Comparison of ENCODE assay signal across 8 mouse cellular contexts in the genomic region with DNA sequence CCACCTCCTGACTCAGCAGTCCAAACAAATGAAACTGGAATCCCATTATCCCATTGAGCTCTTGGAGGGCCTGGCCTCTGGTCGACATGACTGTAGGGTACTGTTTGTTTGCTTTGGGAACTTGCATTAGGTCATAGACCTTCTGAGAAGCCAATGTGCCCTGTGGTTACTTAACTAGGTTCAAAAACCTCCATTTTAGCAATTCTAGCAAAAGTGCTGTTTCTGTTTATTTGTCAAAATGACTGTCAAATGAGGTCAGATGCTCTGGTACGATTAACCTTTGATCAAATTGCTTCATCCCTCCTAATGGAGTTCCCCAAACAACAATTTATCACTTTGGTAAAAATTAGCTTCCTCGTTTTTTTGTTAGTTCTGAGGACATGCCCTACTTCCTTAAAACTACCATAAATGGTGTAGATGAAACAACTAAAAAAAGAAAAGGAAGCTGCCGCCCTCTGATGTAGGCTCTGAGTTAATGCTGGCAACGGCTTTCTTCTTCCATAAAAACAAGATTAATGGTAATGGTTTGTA. TPM values are rescaled to one million over a fixed set of nuclear protein-coding genes. Genes with fewer than 3 reads are reported as not detected.
DNase-seq lines count a peak whose midpoint lies in the region; ATAC-seq lines count a peak whose summit lies in the region.

No protein-coding gene starts in this region.

- ATAC-seq in activated CD4-positive, CD25-positive, alpha-beta regulatory T cell, adult 4 months, result no peak

- 0 out of 2 replicates have a peak overlapping the region, but pooled peaks have one; percentile 48 for H3K27ac ChIP-seq in limb, embryonic 10.5 days

- DNase-seq in kidney, adult 11 months, result peak; percentile 82
- DNase-seq in kidney, postnatal 4 days, result no peak
- peak; percentile 44 for DNase-seq in c-Kit-positive CD71-negative TER-119-negative erythroid progenitor cells, embryonic 14.5 days (ENCODE audit: low read depth)
- DNase-seq in limb, embryonic 10.5 days (ENCODE audit: low spot score), result no peak
- DNase-seq in spleen, postnatal 36 days (ENCODE audit: low spot score in 2 of 2), result peak; percentile 49 to 69
- no peak for DNase-seq in right cerebral cortex, adult 2 months (ENCODE audit: low spot score in 2 of 2)
- no peak for DNase-seq in frontal cortex, postnatal 10 days (ENCODE audit: low spot score in 2 of 2)

- no peaks in the 10 kb centered on the region for H3K27me3 ChIP-seq in limb, embryonic 10.5 days (ENCODE audit: low read depth, poor library complexity, severe bottlenecking)

- H3K9me3 ChIP-seq in limb, embryonic 10.5 days (replicated peaks), result no peaks in the 10 kb centered on the region

- no peak overlapping the region for H3K4me3 ChIP-seq in limb, embryonic 10.5 days

- H3K36me3 ChIP-seq in limb, embryonic 10.5 days, result peaks cover 16% of the 10 kb centered on the region

- WGBS in limb, embryonic 10.5 days, result 41% methylated on average over 5 of the region's 5 CpGs

- peaks cover 35% of the 10 kb centered on the region for H3K4me1 ChIP-seq in limb, embryonic 10.5 days

RNA-seq across cellular contexts. Expression of a gene that starts 3.7 kb away (rescaled TPM):
- polyA plus RNA-seq in limb, embryonic 10.5 days (2016; fragmentation: Nextera tagmentation; extraction: Ambion mirVana), result 824 and 909 TPM in 2 replicates
- 100 to 1,000 TPM; 573 to 811 TPM for polyA plus RNA-seq in activated CD4-positive, CD25-positive, alpha-beta regulatory T cell, adult 4 months (2017; shearing (Covaris generic))

RNA-seq across cellular contexts. Expression of a gene that starts 5.3 kb away (rescaled TPM):
- 132 and 140 TPM in 2 replicates for polyA plus RNA-seq in limb, embryonic 10.5 days (2016; fragmentation: Nextera tagmentation; extraction: Ambion mirVana)
- 100 to 1,000 TPM in 1 of 2 experiments, 10 to 100 TPM in 1; 98.8 to 127 TPM for polyA plus RNA-seq in activated CD4-positive, CD25-positive, alpha-beta regulatory T cell, adult 4 months (2017; shearing (Covaris generic))

RNA-seq across cellular contexts. Expression of a gene that starts 36.4 kb away (rescaled TPM):
- 9.2 and 11.5 TPM in 2 replicates for polyA plus RNA-seq in limb, embryonic 10.5 days (2016; fragmentation: Nextera tagmentation; extraction: Ambion mirVana)
- 10 to 100 TPM in 1 of 2 experiments, 1 to 10 TPM in 1; 9.7 to 13.5 TPM for polyA plus RNA-seq in activated CD4-positive, CD25-positive, alpha-beta regulatory T cell, adult 4 months (2017; shearing (Covaris generic))

RNA-seq across cellular contexts. Expression of a gene that starts 36.4 kb away (rescaled TPM):
- polyA plus RNA-seq in limb, embryonic 10.5 days (2016; fragmentation: Nextera tagmentation; extraction: Ambion mirVana), result 246 and 250 TPM in 2 replicates
- 100 to 1,000 TPM; 294 to 378 TPM for polyA plus RNA-seq in activated CD4-positive, CD25-positive, alpha-beta regulatory T cell, adult 4 months (2017; shearing (Covaris generic))

RNA-seq across cellular contexts. Expression of a gene that starts 45.7 kb away (rescaled TPM):
- polyA plus RNA-seq in limb, embryonic 10.5 days (2016; fragmentation: Nextera tagmentation; extraction: Ambion mirVana), result 23.1 and 24.8 TPM in 2 replicates
- under 1 TPM; 0.29 to 0.58 TPM for polyA plus RNA-seq in activated CD4-positive, CD25-positive, alpha-beta regulatory T cell, adult 4 months (2017; shearing (Covaris generic))

Comparison
In these comparisons a context has a peak if more than half of its experiments do, and no peak if none do; other contexts are left out.
1. DNase-seq: peak in kidney, adult 11 months (single experiment), c-Kit-positive CD71-negative TER-119-negative erythroid progenitor cells, embryonic 14.5 days (single experiment) and spleen, postnatal 36 days (2 of 2); none in kidney, postnatal 4 days (0 of 2), limb, embryonic 10.5 days (single experiment), right cerebral cortex, adult 2 months (0 of 2) and frontal cortex, postnatal 10 days (0 of 2).